Mouse (Mus musculus) frontal cortex, postnatal 25 days (tissue): ENCODE data around the gene Gm13694.
"Not testable (repeated sequence)": the region's sequence is repeated elsewhere in the genome, so short reads cannot be mapped to it uniquely, and the experiment has no call there.

ENCODE experiments used
- DNase-seq, 2 experiments: peaks; one replicate each; pipeline ENCODE4 v3.0.0; 2022; ENCODE audit warnings: low spot score in 2 of 2

The Gm13694 gene

GRCm38 (mm10) chr2:83978633-83979032 lies at the start of gene Gm13694:
Gene Gm13694 (plus strand): TSS chr2:83978933.
- DNase-seq, result not testable (repeated sequence)

GRCm38 (mm10) chr2:83929478-83930088 lies 49.1 kb upstream of the Gm13694 start:
- no peak for DNase-seq

GRCm38 (mm10) chr2:83940931-83941361 lies 37.8 kb upstream of the Gm13694 start, which contains the start of gene Zswim2:
Gene Zswim2 (minus strand): TSS chr2:83941228.
- peak; percentile 85 to 86 for DNase-seq

- no peak for DNase-seq
Observed at GRCm38 (mm10) chr2:83941378-83941777, 37.4 kb upstream of the Gm13694 start.

- no peak for DNase-seq
Observed at GRCm38 (mm10) chr2:83941792-83942191, 36.9 kb upstream of the Gm13694 start.

GRCm38 (mm10) chr2:83955393-83955792 lies 23.3 kb upstream of the Gm13694 start, which contains the start of gene Gm13698:
Gene Gm13698 (plus strand): TSS chr2:83955693.
- DNase-seq, result not testable (repeated sequence)

GRCm38 (mm10) chr2:83961203-83961602 lies 17.5 kb upstream of the Gm13694 start, which contains the start of gene Gm13693:
Gene Gm13693 (plus strand): TSS chr2:83961503.
- DNase-seq, result not testable (repeated sequence)

GRCm38 (mm10) chr2:83967013-83967412 lies 11.7 kb upstream of the Gm13694 start, which contains the start of gene Gm13695:
Gene Gm13695 (plus strand): TSS chr2:83967313.
- not testable (repeated sequence) for DNase-seq

- DNase-seq, result not testable (repeated sequence)
Observed at GRCm38 (mm10) chr2:83972823-83973222, 5.9 kb upstream of the Gm13694 start, which contains the start of gene Gm13696. Gene Gm13696 (plus strand): TSS chr2:83973123.

GRCm38 (mm10) chr2:83984443-83984842 lies 5.7 kb downstream of the Gm13694 start, which contains the start of gene Gm13697:
Gene Gm13697 (plus strand): TSS chr2:83984743.
- not testable (repeated sequence) for DNase-seq

- DNase-seq, result not testable (repeated sequence)
Observed at GRCm38 (mm10) chr2:83990253-83990652, 11.5 kb downstream of the Gm13694 start, which contains the start of gene Gm13691. Gene Gm13691 (plus strand): TSS chr2:83990553.

GRCm38 (mm10) chr2:83993639-83994255 lies 15.0 kb downstream of the Gm13694 start:
- DNase-seq, result not testable (repeated sequence)

- not testable (repeated sequence) for DNase-seq
Observed at GRCm38 (mm10) chr2:83994526-83994925, 15.8 kb downstream of the Gm13694 start.

GRCm38 (mm10) chr2:84008913-84009312 lies 30.2 kb downstream of the Gm13694 start:
- no peak for DNase-seq

- DNase-seq, result no peak
Observed at GRCm38 (mm10) chr2:84009818-84010217, 31.1 kb downstream of the Gm13694 start.

GRCm38 (mm10) chr2:84014572-84014971 lies 35.8 kb downstream of the Gm13694 start:
- DNase-seq, result no peak

GRCm38 (mm10) chr2:84016291-84016690 lies 37.6 kb downstream of the Gm13694 start:
- not testable (repeated sequence) for DNase-seq

- no peak for DNase-seq
Observed at GRCm38 (mm10) chr2:84018330-84018729, 39.6 kb downstream of the Gm13694 start.

- DNase-seq, result no peak
Observed at GRCm38 (mm10) chr2:84019519-84020305, 41.0 kb downstream of the Gm13694 start.

- DNase-seq, result no peak
Observed at GRCm38 (mm10) chr2:84021930-84022329, 43.2 kb downstream of the Gm13694 start.

- DNase-seq, result peak in 1 of 2 experiments; percentile 19
Observed at GRCm38 (mm10) chr2:84022905-84023304, 44.2 kb downstream of the Gm13694 start.

- DNase-seq, result no peak
Observed at GRCm38 (mm10) chr2:84023319-84023718, 44.6 kb downstream of the Gm13694 start.
